Mouse (Mus musculus) C2C12 (cell line): ENCODE measurements around the gene Adipor2.
"Not testable (repeated sequence)": the region's sequence is repeated elsewhere in the genome, so short reads cannot be mapped to it uniquely, and the experiment has no call there.

Experiments used
- CEBPB ChIP-seq: IDR thresholded peaks from one replicate; pipeline ENCODE4 v1.6.1; 2011; ENCODE audit warnings: low read depth, mild to moderate bottlenecking, control low read depth, moderate library complexity
- CTCF ChIP-seq: IDR thresholded peaks from one replicate; pipeline ENCODE4 v1.5.1; 2011; ENCODE audit not compliant: control insufficient read depth, insufficient read depth, insufficient read length
- MYOD1 ChIP-seq: IDR thresholded peaks from one replicate; pipeline ENCODE4 v1.6.1; 2011; ENCODE audit warnings: low read depth; ENCODE audit not compliant: control insufficient read depth, insufficient read length

DNA sequence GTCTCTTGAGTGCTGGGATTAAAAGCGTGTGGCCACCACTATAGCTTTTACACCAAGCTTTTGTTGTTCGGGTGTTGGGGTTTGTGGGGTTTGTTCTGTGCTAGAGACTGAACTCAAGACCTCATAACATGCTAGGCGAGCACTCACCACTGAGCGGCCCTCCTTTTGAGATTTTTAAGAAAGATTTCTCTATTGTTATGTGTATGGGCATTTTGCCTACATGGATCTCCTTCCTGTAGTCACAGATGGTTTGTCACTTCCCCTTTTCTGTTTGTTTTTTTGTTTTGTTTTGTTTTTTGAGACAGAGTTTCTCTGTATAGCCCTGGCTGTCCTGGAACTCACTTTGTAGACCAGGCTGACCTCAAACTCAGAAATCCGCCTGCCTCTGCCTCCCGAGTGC lies 57.3 kb downstream of the Adipor2 start:
- not testable (repeated sequence) for TF ChIP-seq CTCF, CEBPB, MYOD1
